Mouse (Mus musculus) central nervous system, embryonic 18 days (tissue): Measurements from ENCODE around the gene Batf3. TPM values are rescaled to one million over a fixed set of nuclear protein-coding genes. Genes with fewer than 3 reads are reported as not detected.

Source experiments
- polyA plus RNA-seq: library from polyadenylated mRNA; depleted of rRNA; stranded (reverse); fragments of >200 nt; gene quantifications from 2 replicates; pipeline ENCODE4 v1.2.3, GENCODE M21; 2012; rRNA removed

The Batf3 gene
- polyA plus RNA-seq: 1.4 and 2.0 TPM in 2 replicates

GRCm38 (mm10) chr1:191097802-191098747 lies at the start of gene Batf3:
TSS of gene Batf3 (plus strand) at chr1:191097847.

GRCm38 (mm10) chr1:191062781-191063485 lies 34.7 kb upstream of the Batf3 start, which contains the start of the genes Tatdn3 and Nsl1:
TSS of gene Tatdn3 (minus strand) at chr1:191062932.
TSS of gene Nsl1 (plus strand) at chr1:191063012.

Other genes with a start within 250 kb of the Batf3 start
- gene Rps6kc1, start 186.1 kb upstream of the Batf3 start, polyA plus RNA-seq: 21.9 and 22.1 TPM in 2 replicates
- 61.2 and 61.8 TPM in 2 replicates for gene Angel2, start 172.7 kb upstream of the Batf3 start, polyA plus RNA-seq
- gene Vash2, start 118.6 kb upstream of the Batf3 start, polyA plus RNA-seq: 55.8 and 56.2 TPM in 2 replicates
- 30.6 and 33.8 TPM in 2 replicates for gene Flvcr1, start 71.7 kb upstream of the Batf3 start, polyA plus RNA-seq
- 0.24 TPM in 1 of 2 replicates, not detected in the other for gene Spata45, start 61.2 kb upstream of the Batf3 start, polyA plus RNA-seq
- 34.1 and 38.5 TPM in 2 replicates for gene Tatdn3, start 34.9 kb upstream of the Batf3 start, polyA plus RNA-seq
- gene Nsl1, start 34.8 kb upstream of the Batf3 start, polyA plus RNA-seq: 3.1 and 3.5 TPM in 2 replicates
- gene Fam71a, start 67.0 kb downstream of the Batf3 start, polyA plus RNA-seq: not detected in 2 replicates
- gene Atf3, start 120.2 kb downstream of the Batf3 start, polyA plus RNA-seq: 1.3 and 1.5 TPM in 2 replicates
- gene Nenf, start 220.3 kb downstream of the Batf3 start, polyA plus RNA-seq: 186 and 194 TPM in 2 replicates
- gene Tmem206, start 228.1 kb downstream of the Batf3 start, polyA plus RNA-seq: 30.8 and 31.4 TPM in 2 replicates